Mouse (Mus musculus): ENCODE data around the gene Eef1akmt3. TPM values are rescaled to one million over a fixed set of nuclear protein-coding genes. Genes with fewer than 3 reads are reported as not detected.

Gene Eef1akmt3
- polyA plus RNA-seq, 1 experiment from 2014 or later, result 0.08 TPM

DNA sequence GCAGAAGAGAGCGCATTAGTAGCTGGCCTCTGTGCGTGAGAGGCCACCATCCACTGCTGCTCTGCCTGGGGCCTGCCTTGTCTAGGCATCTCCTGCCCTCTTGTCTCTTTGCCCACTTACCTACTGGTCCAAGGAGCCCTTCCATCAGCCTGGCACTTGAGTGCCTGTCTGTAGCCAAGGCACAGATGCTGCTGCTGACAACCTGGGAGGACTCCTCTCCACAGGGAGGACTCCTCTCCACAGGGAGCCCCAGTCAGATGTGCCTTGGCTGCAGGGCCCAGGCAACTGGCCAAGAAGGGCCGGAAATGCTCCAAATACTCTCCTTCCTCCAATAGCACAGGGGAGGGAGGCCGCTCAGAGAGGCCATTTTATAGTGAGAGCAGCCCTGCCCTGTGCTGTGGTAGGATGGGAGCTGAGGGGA is 54.8 kb downstream of the Eef1akmt3 start:
- H3K36me3 ChIP-seq (ENCODE audit: poor library complexity, severe bottlenecking), result peaks cover 5% of the 10 kb centered on the region; the same call in 1 of the 2 replicates
- H3K27ac ChIP-seq, result peak overlapping the region; percentile 79
- H3K27me3 ChIP-seq, result no peaks in the 10 kb centered on the region
- peak; percentile 50; the same call in 1 of the 2 replicates for ATAC-seq
- no peaks in the 10 kb centered on the region for H3K9me3 ChIP-seq (replicated peaks)
- 42% methylated on average over 4 of the region's 4 CpGs for WGBS
- H3K4me2 ChIP-seq, result peak overlapping the region; percentile 10; the same call in 1 of the 2 replicates
- H3K4me3 ChIP-seq, result no peak overlapping the region
- peaks cover 86% of the 10 kb centered on the region for H3K4me1 ChIP-seq
- peak overlapping the region; percentile 56 for H3K9ac ChIP-seq

DNA sequence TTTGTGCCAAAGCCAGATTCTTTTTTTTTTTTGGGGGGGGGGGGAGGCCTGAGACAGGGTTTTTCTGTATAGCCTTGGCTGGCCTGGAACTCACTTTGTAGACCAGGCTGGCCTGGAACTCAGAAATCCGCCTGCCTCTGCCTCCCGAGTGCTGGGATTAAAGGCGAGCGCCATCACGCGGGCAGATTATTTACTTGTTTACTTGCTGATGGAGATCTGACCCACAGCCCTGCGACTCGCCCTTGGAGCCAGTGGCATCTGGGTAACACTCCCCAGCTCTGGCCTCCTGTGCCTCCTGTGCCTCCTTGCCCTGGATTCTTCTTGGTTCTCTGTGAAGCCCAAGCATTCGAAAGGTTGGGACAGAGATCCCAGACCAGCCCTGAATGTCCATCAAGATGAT is 55.7 kb downstream of the Eef1akmt3 start:
- no peak overlapping the region for H3K4me3 ChIP-seq
- no peaks in the 10 kb centered on the region for H3K9me3 ChIP-seq (replicated peaks)
- H3K4me2 ChIP-seq, result no peak overlapping the region
- peak overlapping the region; percentile 79; the same call in 1 of the 2 replicates for H3K27ac ChIP-seq
- no peaks in the 10 kb centered on the region for H3K36me3 ChIP-seq (ENCODE audit: poor library complexity, severe bottlenecking)
- no peaks in the 10 kb centered on the region for H3K27me3 ChIP-seq
- no peak overlapping the region for H3K9ac ChIP-seq
- 92% methylated on average over 9 of the region's 9 CpGs for WGBS
- no peak for ATAC-seq
- H3K4me1 ChIP-seq, result peaks cover 90% of the 10 kb centered on the region

DNA sequence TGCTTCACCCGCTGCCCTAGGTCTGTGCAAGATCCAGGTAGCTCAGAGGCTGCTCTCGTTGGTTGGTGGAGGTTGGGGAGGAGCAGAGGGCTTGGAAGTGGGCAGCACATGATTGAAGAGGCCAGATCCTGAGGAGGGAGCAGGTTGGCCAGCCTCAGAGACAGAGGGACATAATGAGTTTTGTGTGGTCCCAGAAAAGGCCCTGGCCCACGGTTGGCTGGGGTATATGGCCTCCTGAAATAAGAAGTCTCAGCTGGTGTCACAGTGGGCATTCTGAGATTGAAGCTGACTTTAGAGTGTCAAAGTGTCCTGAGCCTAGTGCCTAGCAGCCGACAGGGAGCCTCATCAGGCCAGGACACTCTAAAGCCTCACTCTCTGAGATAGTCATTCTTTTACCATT is 56.2 kb downstream of the Eef1akmt3 start:
- ATAC-seq, result no peak
- Histone ChIP-seq H3K4me1 (peaks cover 90% of the 10 kb centered on the region), H3K4me3 (no peak overlapping the region), H3K36me3 (ENCODE audit: poor library complexity, severe bottlenecking) (no peaks in the 10 kb centered on the region), H3K9ac (peak overlapping the region; percentile 37; the same call in 1 of the 2 replicates), H3K9me3 (replicated peaks) (no peaks in the 10 kb centered on the region), H3K27ac (peak overlapping the region; percentile 73), H3K27me3 (no peaks in the 10 kb centered on the region), H3K4me2 (peak overlapping the region; percentile 33; the same call in 1 of the 2 replicates)
- WGBS, result 79% methylated on average over 4 of the region's 4 CpGs

DNA sequence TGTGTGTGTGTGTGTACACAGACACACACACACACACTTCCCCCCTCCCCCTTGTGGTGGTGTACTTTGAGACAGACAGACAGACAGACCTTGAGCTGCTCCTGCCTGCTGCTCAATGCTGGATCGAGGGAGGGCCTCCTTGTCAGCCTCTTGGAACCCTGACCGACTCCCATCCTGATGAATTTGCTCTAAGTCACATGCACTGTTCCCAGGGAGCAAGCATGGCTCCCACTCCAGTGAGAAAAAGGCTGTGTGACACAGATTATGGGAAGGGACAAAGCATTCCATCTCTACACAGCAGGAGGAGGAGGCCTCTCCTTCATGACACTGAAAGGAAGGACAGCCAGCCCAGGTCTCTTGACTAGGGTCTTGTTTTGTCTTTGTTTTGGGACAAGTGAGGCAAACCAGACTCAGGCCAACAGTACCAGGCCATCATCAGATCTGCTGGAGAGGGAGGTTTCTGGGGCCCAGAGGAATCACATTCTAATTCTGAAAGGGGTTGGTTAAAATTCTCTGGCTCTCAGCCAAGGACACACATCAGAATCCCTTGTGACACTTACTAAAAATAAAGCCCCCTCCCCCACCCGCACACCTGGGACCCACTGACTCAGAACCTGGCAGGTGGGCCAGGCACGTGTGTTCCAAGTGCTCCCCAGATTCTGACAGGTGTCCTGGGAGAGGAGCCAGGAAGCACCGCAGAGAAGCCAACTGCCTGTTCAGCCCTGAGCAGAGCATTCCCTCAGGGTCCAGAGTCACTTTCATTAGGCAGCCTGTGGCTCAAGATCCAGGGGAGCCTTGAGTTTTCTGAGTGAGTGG is 56.9 kb downstream of the Eef1akmt3 start:
- H3K9ac ChIP-seq, result peak overlapping the region; percentile 97
- ATAC-seq, result no peak
- H3K9me3 ChIP-seq (replicated peaks), result no peaks in the 10 kb centered on the region
- WGBS, result 25% methylated on average over 5 of the region's 5 CpGs
- no peaks in the 10 kb centered on the region for H3K27me3 ChIP-seq
- H3K36me3 ChIP-seq (ENCODE audit: poor library complexity, severe bottlenecking), result no peaks in the 10 kb centered on the region
- peaks cover 88% of the 10 kb centered on the region for H3K4me1 ChIP-seq
- peak overlapping the region; percentile 10; the same call in 1 of the 2 replicates for H3K4me3 ChIP-seq
- peak overlapping the region; percentile 33 for H3K4me2 ChIP-seq
- peak overlapping the region; percentile 73 for H3K27ac ChIP-seq

DNA sequence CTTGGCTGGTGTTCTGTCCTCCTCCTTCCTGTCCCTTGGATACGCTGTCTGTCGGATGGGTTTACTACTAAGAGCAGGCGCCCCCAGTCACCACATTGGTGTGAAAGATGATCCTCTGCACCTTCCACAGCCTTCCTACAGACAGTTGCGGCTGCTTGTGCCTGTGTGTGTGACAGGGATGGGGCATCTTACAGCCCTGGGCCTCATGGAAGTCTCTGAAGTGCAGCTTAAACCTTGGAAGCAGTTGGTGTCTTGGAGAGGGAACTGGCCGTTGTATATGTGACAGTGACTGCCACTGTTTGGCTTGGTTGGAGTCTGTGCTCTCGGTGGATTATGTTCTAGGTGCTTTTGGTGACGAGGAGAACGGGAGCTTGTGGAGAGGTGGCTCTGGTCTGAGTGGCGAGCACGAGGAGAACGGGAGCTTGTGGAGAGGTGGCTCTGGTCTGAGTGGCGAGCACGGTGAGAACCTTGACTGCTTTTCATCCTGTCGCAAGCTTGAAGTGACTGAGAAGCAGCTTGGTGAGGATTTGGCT is 58.1 kb downstream of the Eef1akmt3 start:
- WGBS, result 65% methylated on average over 14 of the region's 14 CpGs
- Histone ChIP-seq H3K9ac (peak overlapping the region; percentile 97; the same call in 1 of the 2 replicates), H3K4me3 (no peak overlapping the region), H3K9me3 (replicated peaks) (no peaks in the 10 kb centered on the region), H3K4me1 (peaks cover 81% of the 10 kb centered on the region), H3K27me3 (no peaks in the 10 kb centered on the region), H3K4me2 (peak overlapping the region; percentile 33), H3K27ac (peak overlapping the region; percentile 73), H3K36me3 (ENCODE audit: poor library complexity, severe bottlenecking) (no peaks in the 10 kb centered on the region)
- no peak for ATAC-seq

DNA sequence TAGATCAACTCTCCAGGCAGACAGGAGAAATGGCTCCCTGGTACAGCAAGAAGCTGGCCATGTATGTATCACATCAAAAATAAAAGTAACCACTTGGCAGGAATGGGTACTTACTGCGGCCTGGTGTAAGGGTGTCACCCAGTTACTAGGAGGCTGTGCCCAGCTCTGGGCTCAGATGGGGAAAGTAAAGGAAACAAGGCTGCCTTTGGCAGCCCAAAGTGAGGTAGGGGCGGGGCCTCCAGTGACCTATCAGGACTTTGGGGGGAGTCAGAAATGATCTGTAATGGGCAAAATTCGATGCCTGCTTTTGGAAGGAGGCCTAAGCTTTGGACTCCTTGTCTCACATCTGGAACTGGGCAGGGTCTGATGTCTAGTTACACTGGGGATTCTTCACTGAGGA is 59.6 kb downstream of the Eef1akmt3 start:
- H3K36me3 ChIP-seq (ENCODE audit: poor library complexity, severe bottlenecking), result no peaks in the 10 kb centered on the region
- peak overlapping the region; percentile 95 for H3K4me3 ChIP-seq
- H3K4me2 ChIP-seq, result peak overlapping the region; percentile 94
- 62% methylated on average over 3 of the region's 3 CpGs for WGBS
- peaks cover 73% of the 10 kb centered on the region for H3K4me1 ChIP-seq
- H3K27me3 ChIP-seq, result no peaks in the 10 kb centered on the region
- no peak for ATAC-seq
- H3K9me3 ChIP-seq (replicated peaks), result no peaks in the 10 kb centered on the region
- H3K27ac ChIP-seq, result no peak overlapping the region; the same call in 1 of the 2 replicates
- H3K9ac ChIP-seq, result peak overlapping the region; percentile 97

MicroRNA genes within 50 kb of the gene (microRNA counts, 519-probe panel; counts per million panel counts)
- microRNA mmu-miR-26a, result 2,614 counts per million, percentile 62 among the panel's probes with 10 or more counts
- 177 counts per million, percentile 53 among the panel's probes with 10 or more counts for microRNA mmu-miR-546

Small RNA genes within 50 kb of the gene (microRNA-seq; reads per million reads assigned to microRNA genes)
- 44.3 reads per million, percentile 41 among the genes with 10 or more reads in this experiment for gene Mir26a-2
- gene Mir546, result not detected

Other genes starting within 250 kb of the Eef1akmt3 start
- gene Atp23, start 140.2 kb downstream of the Eef1akmt3 start, polyA plus RNA-seq (2015; fragmentation: Nextera tagmentation; extraction: Ambion mirVana), result 9.0 and 9.9 TPM in 2 replicates
- gene Ctdsp2, start 62.8 kb downstream of the Eef1akmt3 start, polyA plus RNA-seq (2015; fragmentation: Nextera tagmentation; extraction: Ambion mirVana), result 27.8 and 30.9 TPM in 2 replicates
- gene Avil, start 40.8 kb downstream of the Eef1akmt3 start, polyA plus RNA-seq (2015; fragmentation: Nextera tagmentation; extraction: Ambion mirVana), result 0.15 and 0.19 TPM in 2 replicates
- 74.7 and 78.4 TPM in 2 replicates for gene Tsfm, start 10.7 kb downstream of the Eef1akmt3 start, polyA plus RNA-seq (2015; fragmentation: Nextera tagmentation; extraction: Ambion mirVana)
- gene Mettl1, start 99 bp downstream of the Eef1akmt3 start, polyA plus RNA-seq (2015; fragmentation: Nextera tagmentation; extraction: Ambion mirVana), result 29.3 and 30.0 TPM in 2 replicates
- 0.06 TPM in 1 of 2 replicates, not detected in the other for gene Cyp27b1, start 6.7 kb upstream of the Eef1akmt3 start, polyA plus RNA-seq (2015; fragmentation: Nextera tagmentation; extraction: Ambion mirVana)
- 4.0 and 4.5 TPM in 2 replicates for gene March9, start 18.7 kb upstream of the Eef1akmt3 start, polyA plus RNA-seq (2015; fragmentation: Nextera tagmentation; extraction: Ambion mirVana)
- gene Cdk4, start 22.0 kb upstream of the Eef1akmt3 start, polyA plus RNA-seq (2015; fragmentation: Nextera tagmentation; extraction: Ambion mirVana), result 2,414 and 2,431 TPM in 2 replicates
- gene Tspan31, start 28.8 kb upstream of the Eef1akmt3 start, polyA plus RNA-seq (2015; fragmentation: Nextera tagmentation; extraction: Ambion mirVana), result 133 and 141 TPM in 2 replicates
- 1.5 and 1.7 TPM in 2 replicates for gene Agap2, start 33.8 kb upstream of the Eef1akmt3 start, polyA plus RNA-seq (2015; fragmentation: Nextera tagmentation; extraction: Ambion mirVana)
- 94.8 and 101 TPM in 2 replicates for gene Os9, start 79.6 kb upstream of the Eef1akmt3 start, polyA plus RNA-seq (2015; fragmentation: Nextera tagmentation; extraction: Ambion mirVana)
- gene B4galnt1, start 123.7 kb upstream of the Eef1akmt3 start, polyA plus RNA-seq (2015; fragmentation: Nextera tagmentation; extraction: Ambion mirVana), result 15.7 and 16.7 TPM in 2 replicates
- 0.93 and 1.1 TPM in 2 replicates for gene Slc26a10, start 139.1 kb upstream of the Eef1akmt3 start, polyA plus RNA-seq (2015; fragmentation: Nextera tagmentation; extraction: Ambion mirVana)
- gene Arhgef25, start 148.6 kb upstream of the Eef1akmt3 start, polyA plus RNA-seq (2015; fragmentation: Nextera tagmentation; extraction: Ambion mirVana), result 24.3 and 25.8 TPM in 2 replicates
- 150 and 155 TPM in 2 replicates for gene Dtx3, start 154.2 kb upstream of the Eef1akmt3 start, polyA plus RNA-seq (2015; fragmentation: Nextera tagmentation; extraction: Ambion mirVana)
- 18.8 and 19.5 TPM in 2 replicates for gene Pip4k2c, start 170.1 kb upstream of the Eef1akmt3 start, polyA plus RNA-seq (2015; fragmentation: Nextera tagmentation; extraction: Ambion mirVana)
- gene Kif5a, start 221.8 kb upstream of the Eef1akmt3 start, polyA plus RNA-seq (2015; fragmentation: Nextera tagmentation; extraction: Ambion mirVana), result 45.4 and 47.6 TPM in 2 replicates
- gene Dctn2, start 224.9 kb upstream of the Eef1akmt3 start, polyA plus RNA-seq (2015; fragmentation: Nextera tagmentation; extraction: Ambion mirVana), result 262 and 282 TPM in 2 replicates
- gene Mbd6, start 247.5 kb upstream of the Eef1akmt3 start, polyA plus RNA-seq (2015; fragmentation: Nextera tagmentation; extraction: Ambion mirVana), result 13.6 and 16.7 TPM in 2 replicates

Data from forebrain, embryonic 13.5 days (tissue).